Mouse (Mus musculus) hindbrain, embryonic 11.5 days (tissue): ENCODE measurements around the gene Ube2l6. TPM values are rescaled to one million over a fixed set of nuclear protein-coding genes. Genes with fewer than 3 reads are reported as not detected.

Source experiments
- ATAC-seq: fragments of 200-750 bp; cut with Nextera tagmentation; 2 replicates; pipeline ENCODE4 v1.8.0; 2017; ENCODE audit warnings: mild to moderate bottlenecking, moderate TSS enrichment, moderate library complexity; ENCODE audit not compliant: low FRiP score
- DNase-seq: peaks from one replicate; pipeline ENCODE4 v3.0.0-alpha.2; 2015; ENCODE audit warnings: low spot score
- H3K27ac ChIP-seq: fragments of 300-500 bp; sonication (generic); 2 replicates; pipeline ENCODE4 v1.5.1; 2014; ENCODE audit warnings: mild to moderate bottlenecking, low read depth, low read length
- H3K27me3 ChIP-seq: fragments of 300-500 bp; sonication (generic); 2 replicates; pipeline ENCODE4 v1.6.1; 2014; ENCODE audit warnings: mild to moderate bottlenecking, low read length, moderate library complexity, mixed read lengths; ENCODE audit not compliant: control insufficient read depth, insufficient read depth
- H3K36me3 ChIP-seq: fragments of 300-500 bp; sonication (generic); 2 replicates; pipeline ENCODE4 v1.6.1; 2014; ENCODE audit warnings: mild to moderate bottlenecking, low read length, moderate library complexity, mixed read lengths; ENCODE audit not compliant: control insufficient read depth, insufficient read depth
- H3K4me1 ChIP-seq: fragments of 300-500 bp; sonication (generic); replicated peaks from 2 replicates; pipeline ENCODE4 v1.6.1; 2014; ENCODE audit warnings: low read length, mixed read lengths; ENCODE audit not compliant: control insufficient read depth, insufficient read depth
- H3K4me2 ChIP-seq: fragments of 300-500 bp; sonication (generic); replicated peaks from 2 replicates; pipeline ENCODE4 v1.6.1; 2014; ENCODE audit warnings: mild to moderate bottlenecking, low read depth, low read length
- H3K4me3 ChIP-seq: fragments of 300-500 bp; sonication (generic); 2 replicates; pipeline ENCODE4 v1.5.1; 2014; ENCODE audit warnings: low read depth, low read length
- H3K9ac ChIP-seq: fragments of 300-500 bp; sonication (generic); 2 replicates; pipeline ENCODE4 v1.6.1; 2014; ENCODE audit warnings: low read depth, low read length
- H3K9me3 ChIP-seq: fragments of 300-500 bp; sonication (generic); 2 replicates; pipeline ENCODE4 v1.6.1; 2016; ENCODE audit warnings: low read length; ENCODE audit not compliant: control insufficient read depth
- WGBS: fragments of 180-500 bp; shearing (Covaris S2); extraction: QIAGEN DNeasy Blood & Tissue Kit; methylation state at CpG from one replicate; pipeline ENCODE4 v1.1.7; 2014; 5-methylcytosine and 5-hydroxymethylcytosine counted together
- polyA plus RNA-seq: library from polyadenylated mRNA; unstranded; fragments of >200 nt; fragmentation: Nextera tagmentation; extraction: Ambion mirVana; gene quantifications from 2 replicates; pipeline ENCODE4 v1.2.1, GENCODE M21; 2014

The Ube2l6 gene
- polyA plus RNA-seq, 1 experiment from 2014 or later = 42.1 TPM

- H3K27me3 ChIP-seq = no peaks in the 10 kb centered on the region
- WGBS = 45% methylated on average over 1 of the region's 1 CpGs
- ATAC-seq = no peak
- H3K4me1 ChIP-seq = no peaks in the 10 kb centered on the region
- no peaks in the 10 kb centered on the region for H3K9me3 ChIP-seq
- no peaks in the 10 kb centered on the region for H3K36me3 ChIP-seq
- no peak overlapping the region for H3K4me2 ChIP-seq
- H3K9ac ChIP-seq = no peak overlapping the region
- DNase-seq = no peak
- H3K27ac ChIP-seq = no peak overlapping the region
- H3K4me3 ChIP-seq = no peak overlapping the region
Observed at GRCm38 (mm10) chr2:84762818-84763217, 35.8 kb upstream of the Ube2l6 start.

GRCm38 (mm10) chr2:84770501-84770900, 28.1 kb upstream of the Ube2l6 start:
- Histone ChIP-seq H3K27ac (no peak overlapping the region), H3K4me1 (0 out of 2 replicates have a peak, but pooled peaks cover 3% of the 10 kb centered on the region), H3K4me2 (no peak overlapping the region), H3K9ac (no peak overlapping the region), H3K27me3 (no peaks in the 10 kb centered on the region), H3K36me3 (no peaks in the 10 kb centered on the region), H3K9me3 (no peaks in the 10 kb centered on the region), H3K4me3 (no peak overlapping the region)
- WGBS = 83% methylated on average over 6 of the region's 6 CpGs
- ATAC-seq (no peak), DNase-seq (no peak)

- no peak overlapping the region for H3K9ac ChIP-seq
- no peak overlapping the region for H3K4me3 ChIP-seq
- 87% methylated on average over 4 of the region's 4 CpGs for WGBS
- H3K4me2 ChIP-seq = no peak overlapping the region
- H3K27ac ChIP-seq = no peak overlapping the region
- DNase-seq (no peak), ATAC-seq (no peak)
- H3K9me3 ChIP-seq = no peaks in the 10 kb centered on the region
- no peaks in the 10 kb centered on the region for H3K36me3 ChIP-seq
- 0 out of 2 replicates have a peak, but pooled peaks cover 3% of the 10 kb centered on the region for H3K4me1 ChIP-seq
- H3K27me3 ChIP-seq = no peaks in the 10 kb centered on the region
Observed at GRCm38 (mm10) chr2:84772454-84772853, 26.2 kb upstream of the Ube2l6 start.

- no peak overlapping the region for H3K4me2 ChIP-seq
- H3K27me3 ChIP-seq = no peaks in the 10 kb centered on the region
- no peaks in the 10 kb centered on the region for H3K36me3 ChIP-seq
- 85% methylated on average over 5 of the region's 5 CpGs for WGBS
- no peak overlapping the region for H3K4me3 ChIP-seq
- no peak overlapping the region for H3K9ac ChIP-seq
- H3K27ac ChIP-seq = no peak overlapping the region
- ATAC-seq (no peak), DNase-seq (no peak)
- no peaks in the 10 kb centered on the region for H3K9me3 ChIP-seq
- H3K4me1 ChIP-seq = 0 out of 2 replicates have a peak, but pooled peaks cover 3% of the 10 kb centered on the region
Observed at GRCm38 (mm10) chr2:84773195-84773594, 25.4 kb upstream of the Ube2l6 start.

GRCm38 (mm10) chr2:84774751-84775150, 23.9 kb upstream of the Ube2l6 start:
- WGBS = 0% methylated on average over 14 of the region's 15 CpGs
- peak overlapping the region; percentile 84 for H3K27ac ChIP-seq
- DNase-seq (peak; percentile 82), ATAC-seq (peak; percentile 97)
- H3K27me3 ChIP-seq = no peaks in the 10 kb centered on the region
- H3K9me3 ChIP-seq = no peaks in the 10 kb centered on the region
- H3K4me1 ChIP-seq = 0 out of 2 replicates have a peak, but pooled peaks cover 3% of the 10 kb centered on the region
- H3K9ac ChIP-seq = peak overlapping the region; percentile 50
- peak overlapping the region; percentile 42 for H3K4me2 ChIP-seq
- H3K36me3 ChIP-seq = no peaks in the 10 kb centered on the region
- H3K4me3 ChIP-seq = peak overlapping the region; percentile 24

- 0 out of 2 replicates have a peak, but pooled peaks cover 3% of the 10 kb centered on the region for H3K4me1 ChIP-seq
- no peaks in the 10 kb centered on the region for H3K9me3 ChIP-seq
- peak within 1 kb of the TSS; percentile 84 for H3K27ac ChIP-seq
- DNase-seq (peak; percentile 38), ATAC-seq (peak; percentile 60)
- H3K36me3 ChIP-seq = no peaks in the 10 kb centered on the region
- H3K9ac ChIP-seq = peak within 1 kb of the TSS; percentile 50
- 52% methylated on average over 9 of the region's 9 CpGs for WGBS
- H3K4me3 ChIP-seq = peak within 1 kb of the TSS; percentile 24
- H3K27me3 ChIP-seq = no peaks in the 10 kb centered on the region
- peak within 1 kb of the TSS; percentile 42 for H3K4me2 ChIP-seq
Observed at GRCm38 (mm10) chr2:84775241-84775640, 23.4 kb upstream of the Ube2l6 start, which contains the start of gene Serping1. TSS of gene Serping1 (minus strand) at chr2:84775444.

- Histone ChIP-seq H3K9me3 (no peaks in the 10 kb centered on the region), H3K4me3 (no peak overlapping the region), H3K36me3 (no peaks in the 10 kb centered on the region), H3K4me2 (no peak overlapping the region), H3K27ac (peak overlapping the region; percentile 84), H3K4me1 (0 out of 2 replicates have a peak, but pooled peaks cover 3% of the 10 kb centered on the region), H3K9ac (no peak overlapping the region), H3K27me3 (no peaks in the 10 kb centered on the region)
- ATAC-seq (no peak), DNase-seq (no peak)
- WGBS = 75% methylated on average over 6 of the region's 6 CpGs
Observed at GRCm38 (mm10) chr2:84775665-84776064, 23.0 kb upstream of the Ube2l6 start.

- WGBS = 72% methylated on average over 3 of the region's 3 CpGs
- DNase-seq = no peak
Observed at GRCm38 (mm10) chr2:84777706-84778105, 20.9 kb upstream of the Ube2l6 start.

GRCm38 (mm10) chr2:84779210-84779609, 19.4 kb upstream of the Ube2l6 start:
- H3K27ac ChIP-seq = no peak overlapping the region
- no peak overlapping the region for H3K4me2 ChIP-seq
- H3K9ac ChIP-seq = no peak overlapping the region
- no peaks in the 10 kb centered on the region for H3K27me3 ChIP-seq
- ATAC-seq (no peak), DNase-seq (no peak)
- no peaks in the 10 kb centered on the region for H3K36me3 ChIP-seq
- no peaks in the 10 kb centered on the region for H3K9me3 ChIP-seq
- H3K4me1 ChIP-seq = 0 out of 2 replicates have a peak, but pooled peaks cover 3% of the 10 kb centered on the region
- H3K4me3 ChIP-seq = no peak overlapping the region
- WGBS = 58% methylated on average over 6 of the region's 6 CpGs

More at GRCm38 (mm10) chr2:84777706-84778105, 20.9 kb upstream of the Ube2l6 start:
- no peak overlapping the region for H3K4me2 ChIP-seq
- 0 out of 2 replicates have a peak, but pooled peaks cover 3% of the 10 kb centered on the region for H3K4me1 ChIP-seq
- H3K27me3 ChIP-seq = no peaks in the 10 kb centered on the region
- H3K36me3 ChIP-seq = no peaks in the 10 kb centered on the region
- H3K27ac ChIP-seq = no peak overlapping the region
- H3K9ac ChIP-seq = no peak overlapping the region
- H3K9me3 ChIP-seq = no peaks in the 10 kb centered on the region
- no peak for ATAC-seq
- H3K4me3 ChIP-seq = no peak overlapping the region
